Mouse (Mus musculus) lung, adult 2 months (tissue): ENCODE data around the gene Trim11. TPM values are rescaled to one million over a fixed set of nuclear protein-coding genes. Genes with fewer than 3 reads are reported as not detected.

ENCODE experiments used
- DNase-seq: peaks from one replicate; pipeline ENCODE4 v3.0.0; 2022
- H3K4me1 ChIP-seq: fragments of 200-500 bp; 2 replicates; pipeline ENCODE4 v1.6.1; 2011; ENCODE audit warnings: low read length; ENCODE audit not compliant: control insufficient read depth, insufficient read depth
- H3K4me3 ChIP-seq: fragments of 200-500 bp; replicated peaks from 2 replicates; pipeline ENCODE3; 2011; ENCODE audit warnings: low read depth, mild to moderate bottlenecking, control low read depth, low read length; ENCODE audit errors: extremely low read depth
- CTCF ChIP-seq: fragments of 200-500 bp; IDR thresholded peaks from 2 replicates; pipeline ENCODE4 v1.5.1; 2011; ENCODE audit warnings: mild to moderate bottlenecking, low read length, control low read depth; ENCODE audit not compliant: insufficient read depth
- POLR2A ChIP-seq: fragments of 200-500 bp; IDR thresholded peaks from 2 replicates; pipeline ENCODE4 v1.6.1; 2011; ENCODE audit warnings: low read depth, mild to moderate bottlenecking, control low read depth, low read length, borderline replicate concordance; ENCODE audit errors: extremely low read depth
- WGBS: fragments of 180-500 bp; shearing (Covaris S2); methylation state at CpG from one replicate; pipeline ENCODE4 v1.1.7; 2018; 5-methylcytosine and 5-hydroxymethylcytosine counted together
- polyA plus RNA-seq: library from polyadenylated mRNA; depleted of rRNA; stranded (reverse); fragments of >200 nt; gene quantifications from 2 replicates; pipeline ENCODE4 v1.2.3, GENCODE M21; 2012

Trim11 gene
- polyA plus RNA-seq, 1 experiment = 31.4 TPM

GRCm38 (mm10) chr11:58990141-58990540 is 12.2 kb downstream of the Trim11 start:
- H3K4me3 ChIP-seq = no peak overlapping the region
- no peak for TF ChIP-seq CTCF
- no peak for TF ChIP-seq POLR2A
- peaks cover 3% of the 10 kb centered on the region; the same call in 1 of the 2 replicates for H3K4me1 ChIP-seq
- DNase-seq = no peak
- WGBS = 83% methylated on average over 17 of the region's 17 CpGs

DNA sequence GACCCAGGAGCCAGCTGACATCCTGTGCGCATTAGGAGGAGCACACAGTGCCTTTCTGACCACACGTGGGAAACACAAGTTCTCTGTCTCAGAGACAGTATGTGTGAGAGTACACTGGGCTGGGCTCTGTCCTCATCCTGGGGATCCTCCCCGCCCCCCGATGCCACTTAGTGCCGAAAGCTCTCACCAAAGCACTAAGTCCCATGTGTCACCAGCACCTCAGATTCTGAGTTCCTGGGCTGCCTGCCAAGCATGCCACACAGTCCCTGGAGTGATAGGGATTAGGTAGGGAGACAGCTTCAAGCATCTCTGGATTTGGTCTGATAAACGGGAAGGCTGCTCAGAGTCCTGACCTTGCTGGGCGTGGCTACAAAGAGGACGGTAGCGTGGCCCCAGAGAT is 12.9 kb downstream of the Trim11 start:
- DNase-seq = no peak
- 63% methylated on average over 9 of the region's 9 CpGs for WGBS
- no peak for TF ChIP-seq POLR2A
- no peak for TF ChIP-seq CTCF
- no peak overlapping the region for H3K4me3 ChIP-seq
- H3K4me1 ChIP-seq = peaks cover 3% of the 10 kb centered on the region; the same call in 1 of the 2 replicates

GRCm38 (mm10) chr11:58991911-58992310 is 14.0 kb downstream of the Trim11 start:
- H3K4me3 ChIP-seq = no peak overlapping the region
- TF ChIP-seq CTCF = no peak
- no peak for TF ChIP-seq POLR2A
- 76% methylated on average over 3 of the region's 3 CpGs for WGBS
- no peak for DNase-seq
- H3K4me1 ChIP-seq = peaks cover 3% of the 10 kb centered on the region; the same call in 1 of the 2 replicates

GRCm38 (mm10) chr11:58993091-58993670 is 15.3 kb downstream of the Trim11 start:
- WGBS = 75% methylated on average over 6 of the region's 6 CpGs
- no peak for TF ChIP-seq POLR2A
- no peak for TF ChIP-seq CTCF
- H3K4me3 ChIP-seq = no peak overlapping the region
- peaks cover 3% of the 10 kb centered on the region; the same call in 1 of the 2 replicates for H3K4me1 ChIP-seq
- DNase-seq = no peak

DNA sequence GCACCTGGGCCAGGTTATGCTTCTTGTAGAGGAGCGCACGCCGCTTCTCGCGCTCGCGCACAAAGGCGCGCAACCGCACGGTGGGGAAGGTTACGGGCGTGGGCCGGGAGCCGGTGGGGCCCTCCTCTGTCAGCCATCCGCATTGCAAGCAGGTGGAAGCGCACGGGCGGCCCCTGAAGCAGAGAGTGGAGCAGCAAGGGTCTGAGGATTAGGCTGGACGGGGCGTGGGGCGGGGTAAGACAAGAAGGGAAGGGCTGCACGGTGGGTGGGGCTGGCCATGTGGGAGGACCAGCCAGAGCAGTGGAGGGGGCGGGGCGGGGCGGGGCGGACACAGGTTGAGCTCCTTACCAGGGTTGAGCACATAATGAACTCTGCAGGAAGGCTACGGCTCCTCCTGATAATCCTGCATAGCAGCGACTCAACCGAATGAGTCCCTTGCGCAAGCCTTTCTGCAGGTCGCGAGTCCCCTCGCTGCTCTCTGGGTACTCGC is 16.5 kb downstream of the Trim11 start:
- 2% methylated on average over 29 of the region's 35 CpGs for WGBS
- peak; percentile 45 for DNase-seq
- no peak for TF ChIP-seq CTCF
- TF ChIP-seq POLR2A = no peak
- peaks cover 3% of the 10 kb centered on the region; the same call in 1 of the 2 replicates for H3K4me1 ChIP-seq
- H3K4me3 ChIP-seq = peak overlapping the region; percentile 45

- 78% methylated on average over 9 of the region's 9 CpGs for WGBS
- Histone ChIP-seq H3K4me3 (no peak overlapping the region), H3K4me1 (peaks cover 3% of the 10 kb centered on the region; the same call in 1 of the 2 replicates)
- DNase-seq = no peak
- TF ChIP-seq POLR2A (no peak), CTCF (no peak)
Observed at GRCm38 (mm10) chr11:58995061-58995806, 17.3 kb downstream of the Trim11 start.

- peaks cover 3% of the 10 kb centered on the region; the same call in 1 of the 2 replicates for H3K4me1 ChIP-seq
- TF ChIP-seq POLR2A = no peak
- no peak for TF ChIP-seq CTCF
- no peak overlapping the region for H3K4me3 ChIP-seq
- 27% methylated on average over 12 of the region's 12 CpGs for WGBS
- DNase-seq = no peak
Observed at GRCm38 (mm10) chr11:58995807-58996370, 18.0 kb downstream of the Trim11 start.

DNA sequence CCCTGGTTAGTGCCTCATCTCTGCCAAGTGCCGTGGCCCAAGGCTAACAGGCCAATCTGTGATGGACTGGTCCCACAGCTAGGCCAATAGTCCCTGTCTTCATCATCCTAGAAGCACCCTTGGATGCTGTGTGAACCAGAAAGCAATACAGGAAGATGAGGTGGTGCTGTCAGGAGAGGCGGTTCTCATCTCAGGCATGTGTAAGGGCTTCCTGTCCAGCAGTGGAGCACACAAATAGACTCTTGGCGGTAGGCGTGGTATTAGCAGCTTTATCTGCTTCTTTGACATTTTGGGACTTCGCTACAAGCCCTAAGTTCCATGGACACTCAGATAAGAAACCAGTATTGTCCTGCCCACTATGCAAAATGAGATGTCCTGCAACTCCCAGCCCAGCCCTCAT is 19.6 kb downstream of the Trim11 start:
- TF ChIP-seq POLR2A (no peak), CTCF (no peak)
- Histone ChIP-seq H3K4me3 (no peak overlapping the region), H3K4me1 (peaks cover 3% of the 10 kb centered on the region; the same call in 1 of the 2 replicates)
- no peak for DNase-seq
- WGBS = 71% methylated on average over 5 of the region's 5 CpGs

- 30% methylated on average over 11 of the region's 11 CpGs for WGBS
- TF ChIP-seq POLR2A (no peak), CTCF (no peak)
- DNase-seq = no peak
- Histone ChIP-seq H3K4me3 (no peak overlapping the region), H3K4me1 (peaks cover 3% of the 10 kb centered on the region; the same call in 1 of the 2 replicates)
Observed at GRCm38 (mm10) chr11:58999158-58999557, 21.3 kb downstream of the Trim11 start.
